Mouse (Mus musculus) urinary bladder, postnatal 25 days (tissue): ENCODE measurements around the gene Olfr1301.

Source experiments
- DNase-seq: peaks from one replicate; pipeline ENCODE4 v3.0.0; 2022; ENCODE audit warnings: low spot score

Olfr1301 gene

DNA sequence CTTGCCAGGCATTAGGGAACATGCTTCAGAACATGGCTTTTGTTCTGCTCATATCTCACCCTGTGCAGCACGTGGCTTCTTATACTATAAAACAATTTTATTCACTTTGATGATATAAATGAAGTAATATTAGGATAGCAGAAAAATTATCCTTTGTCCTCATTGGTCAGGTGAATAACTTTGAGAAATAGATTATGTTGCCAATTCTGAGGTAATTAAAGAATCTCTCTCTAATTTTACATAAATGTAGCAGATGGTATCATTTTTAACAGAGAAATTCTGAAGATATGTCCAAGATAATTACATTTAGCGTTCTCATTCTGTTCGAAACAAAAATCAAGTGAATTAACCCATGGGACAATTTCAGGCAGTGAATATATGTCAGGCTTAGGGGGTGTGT, at the start of gene Olfr1301:
Gene Olfr1301 (plus strand): TSS at position 301 of the 400 bp plus-strand sequence.
- DNase-seq, result no peak

GRCm38 (mm10) chr2:111726739-111727138, 24.1 kb upstream of the Olfr1301 start:
- no peak for DNase-seq

GRCm38 (mm10) chr2:111777129-111777528, 26.3 kb downstream of the Olfr1301 start, which contains the start of gene Olfr1302:
Gene Olfr1302 (plus strand): TSS chr2:111777429.
- no peak for DNase-seq
